Mouse (Mus musculus) G1E-ER4 (cell line): Measurements from ENCODE around the gene Bod1. TPM values are rescaled to one million over a fixed set of nuclear protein-coding genes. Genes with fewer than 3 reads are reported as not detected.

Experiments used
- GATA1 ChIP-seq: IDR thresholded peaks from one replicate; pipeline ENCODE4 v1.8.0; 2012; ENCODE audit warnings: low read length, inconsistent platforms
- polyA plus RNA-seq: library from polyadenylated mRNA; stranded (reverse); fragments of >175 nt; gene quantifications from 2 replicates; pipeline ENCODE4 v1.2.3, GENCODE M21; 2012

Bod1 gene
- polyA plus RNA-seq, 1 experiment = 17.0 TPM

GRCm38 (mm10) chr11:31676661-31677252 lies 5.1 kb upstream of the Bod1 start:
- no peak for TF ChIP-seq GATA1

- TF ChIP-seq GATA1 = no peak
Observed at GRCm38 (mm10) chr11:31675430-31675829, 3.7 kb upstream of the Bod1 start.

- no peak for TF ChIP-seq GATA1
Observed at GRCm38 (mm10) chr11:31672170-31672563, 482 bp upstream of the Bod1 start.

GRCm38 (mm10) chr11:31670468-31670921 lies 1.2 kb downstream of the Bod1 start:
- TF ChIP-seq GATA1 = no peak

- no peak for TF ChIP-seq GATA1
Observed at GRCm38 (mm10) chr11:31669172-31669869, 2.4 kb downstream of the Bod1 start.

- no peak for TF ChIP-seq GATA1
Observed at GRCm38 (mm10) chr11:31664186-31664585, 7.5 kb downstream of the Bod1 start.

- no peak for TF ChIP-seq GATA1
Observed at GRCm38 (mm10) chr11:31663501-31663900, 8.2 kb downstream of the Bod1 start.

- no peak for TF ChIP-seq GATA1
Observed at GRCm38 (mm10) chr11:31662872-31663446, 8.7 kb downstream of the Bod1 start.

GRCm38 (mm10) chr11:31662214-31662613 lies 9.5 kb downstream of the Bod1 start:
- no peak for TF ChIP-seq GATA1

- TF ChIP-seq GATA1 = no peak
Observed at GRCm38 (mm10) chr11:31657806-31658175, 13.9 kb downstream of the Bod1 start.

- no peak for TF ChIP-seq GATA1
Observed at GRCm38 (mm10) chr11:31657168-31657805, 14.4 kb downstream of the Bod1 start.

- no peak for TF ChIP-seq GATA1
Observed at GRCm38 (mm10) chr11:31649507-31649906, 22.2 kb downstream of the Bod1 start.

- no peak for TF ChIP-seq GATA1
Observed at GRCm38 (mm10) chr11:31647268-31647667, 24.4 kb downstream of the Bod1 start.

GRCm38 (mm10) chr11:31646571-31646970 lies 25.1 kb downstream of the Bod1 start:
- TF ChIP-seq GATA1 = no peak

GRCm38 (mm10) chr11:31643120-31643519 lies 28.6 kb downstream of the Bod1 start:
- no peak for TF ChIP-seq GATA1

- no peak for TF ChIP-seq GATA1
Observed at GRCm38 (mm10) chr11:31641066-31641810, 30.4 kb downstream of the Bod1 start.
